Mouse (Mus musculus) urinary bladder, postnatal 25 days (tissue): ENCODE measurements around the gene Mettl13.
A peak's percentile ranks its signal among the peaks of the same experiment; 100 is the strongest.

Experiments used
- DNase-seq: peaks from one replicate; pipeline ENCODE4 v3.0.0; 2022; ENCODE audit warnings: low spot score

Gene Mettl13

GRCm38 (mm10) chr1:162532330-162532729 is 16.0 kb downstream of the Mettl13 start:
- DNase-seq, result no peak

DNA sequence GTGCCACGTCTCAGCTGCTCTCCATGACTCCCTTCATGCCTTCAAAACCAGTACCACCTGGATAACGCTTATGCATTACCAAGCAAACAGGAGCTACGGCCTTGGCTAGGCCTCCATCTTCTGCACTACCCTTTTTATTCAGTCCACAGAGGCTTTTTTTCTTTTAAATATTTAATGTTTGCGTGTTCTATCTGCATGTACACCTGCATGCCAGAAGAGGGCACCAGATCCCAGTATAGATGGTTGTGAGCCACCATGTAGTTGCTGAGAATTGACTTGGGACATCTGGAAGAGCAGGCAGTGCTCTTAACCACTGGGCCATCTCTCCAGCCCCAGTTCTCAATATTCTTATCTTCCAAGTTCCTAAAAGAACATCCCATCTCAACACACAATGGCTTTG is 16.8 kb downstream of the Mettl13 start:
- DNase-seq, result no peak

GRCm38 (mm10) chr1:162530666-162531065 is 17.7 kb downstream of the Mettl13 start:
- no peak for DNase-seq

GRCm38 (mm10) chr1:162529651-162530050 is 18.7 kb downstream of the Mettl13 start:
- DNase-seq, result no peak

DNA sequence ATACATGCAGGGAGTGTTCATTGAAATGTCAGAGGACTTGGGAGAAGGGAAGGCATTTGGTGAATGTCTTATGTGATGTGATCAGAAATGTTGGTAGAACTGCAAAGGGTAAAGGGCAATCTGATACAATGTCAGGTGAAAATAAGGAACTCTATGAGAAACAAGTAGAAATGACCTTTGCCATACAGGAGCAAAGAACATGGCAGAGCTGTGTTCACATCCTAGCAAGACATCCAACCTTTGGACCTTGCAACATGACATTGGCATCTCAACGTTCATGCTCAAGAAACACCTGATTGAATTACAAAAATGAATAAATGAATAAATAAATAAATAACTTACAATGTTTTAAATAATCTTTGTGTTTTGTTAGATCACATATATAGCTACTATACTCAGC is 33.2 kb downstream of the Mettl13 start:
- no peak for DNase-seq

DNA sequence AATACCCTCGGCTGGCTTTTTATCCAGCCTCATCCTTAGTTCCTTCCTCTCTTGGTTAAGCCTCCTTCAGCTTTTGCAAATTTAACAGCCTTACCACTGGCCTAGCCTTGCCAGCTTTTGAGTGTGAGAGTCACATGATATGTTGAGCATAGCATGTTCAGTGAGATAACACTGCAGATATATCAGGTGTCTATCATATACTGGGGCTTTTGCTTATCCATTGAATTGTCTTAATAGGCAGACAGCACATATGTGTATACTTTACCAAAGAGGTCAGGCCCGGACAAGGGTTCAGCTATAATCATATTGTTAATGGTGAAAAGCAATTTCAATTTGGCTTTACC is 38.4 kb downstream of the Mettl13 start:
- no peak for DNase-seq

GRCm38 (mm10) chr1:162509329-162510012 is 38.9 kb downstream of the Mettl13 start:
- DNase-seq, result peak; percentile 23

GRCm38 (mm10) chr1:162508211-162509005 is 39.9 kb downstream of the Mettl13 start:
- DNase-seq, result no peak

DNA sequence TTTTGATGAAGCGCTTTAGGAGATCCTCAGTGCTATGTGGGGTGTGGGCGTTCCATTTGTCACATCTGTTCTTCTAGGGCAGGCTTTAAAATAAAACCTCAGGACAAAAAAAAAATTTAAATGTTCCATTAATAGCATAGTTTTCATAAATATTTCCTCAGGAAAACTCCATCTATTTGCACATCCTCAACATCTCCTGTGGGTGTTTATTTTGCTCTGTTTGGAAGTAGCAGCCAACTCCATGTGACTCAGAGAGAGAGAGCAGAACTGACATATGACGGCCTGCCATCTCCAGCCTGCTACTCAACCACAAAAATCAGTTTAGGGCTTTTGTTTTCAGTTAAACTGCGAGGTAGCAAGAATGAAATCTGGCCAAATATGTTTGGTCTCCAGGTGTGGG is 41.8 kb downstream of the Mettl13 start:
- no peak for DNase-seq

DNA sequence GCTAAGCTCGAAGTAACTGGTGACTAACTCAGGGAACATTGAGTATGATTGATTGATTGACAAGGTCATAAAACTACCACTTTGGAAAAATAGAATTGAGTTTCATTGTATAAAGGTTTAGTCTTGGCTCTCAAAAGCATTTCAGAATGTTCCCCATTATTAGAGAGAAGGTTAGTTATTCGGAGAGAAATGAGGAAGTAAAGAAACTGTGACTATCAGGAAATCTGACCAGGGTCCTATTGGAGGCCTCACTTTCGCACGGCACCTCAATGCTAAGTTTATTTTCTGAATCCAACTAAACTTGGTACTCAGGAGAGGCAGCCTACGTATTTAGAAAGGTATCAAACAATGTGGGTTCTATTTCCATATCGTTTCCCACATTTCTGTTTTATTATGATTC is 42.7 kb downstream of the Mettl13 start:
- DNase-seq, result no peak
